Mouse (Mus musculus): ENCODE data around the gene 2310033P09Rik. TPM values are rescaled to one million over a fixed set of nuclear protein-coding genes. Genes with fewer than 3 reads are reported as not detected.

The 2310033P09Rik gene
- total RNA-seq (2021), result 27.1 and 29.1 TPM in 2 replicates
- long read RNA-seq, experiment 1, transcript 2310033P09Rik-201 (7 exons, 1,285 nt), result major isoform, 44 of 63 reads
- long read RNA-seq, experiment 1, partial matches to known transcripts, result 10 of 63 reads
- long read RNA-seq, experiment 1, other reads (novel, unspliced or antisense), result 9 of 63 reads
- long read RNA-seq, experiment 2, transcript 2310033P09Rik-201 (7 exons, 1,285 nt), result major isoform, 29 of 38 reads
- long read RNA-seq, experiment 2, partial matches to known transcripts, result 4 of 38 reads
- long read RNA-seq, experiment 2, other reads (novel, unspliced or antisense), result 5 of 38 reads

DNA sequence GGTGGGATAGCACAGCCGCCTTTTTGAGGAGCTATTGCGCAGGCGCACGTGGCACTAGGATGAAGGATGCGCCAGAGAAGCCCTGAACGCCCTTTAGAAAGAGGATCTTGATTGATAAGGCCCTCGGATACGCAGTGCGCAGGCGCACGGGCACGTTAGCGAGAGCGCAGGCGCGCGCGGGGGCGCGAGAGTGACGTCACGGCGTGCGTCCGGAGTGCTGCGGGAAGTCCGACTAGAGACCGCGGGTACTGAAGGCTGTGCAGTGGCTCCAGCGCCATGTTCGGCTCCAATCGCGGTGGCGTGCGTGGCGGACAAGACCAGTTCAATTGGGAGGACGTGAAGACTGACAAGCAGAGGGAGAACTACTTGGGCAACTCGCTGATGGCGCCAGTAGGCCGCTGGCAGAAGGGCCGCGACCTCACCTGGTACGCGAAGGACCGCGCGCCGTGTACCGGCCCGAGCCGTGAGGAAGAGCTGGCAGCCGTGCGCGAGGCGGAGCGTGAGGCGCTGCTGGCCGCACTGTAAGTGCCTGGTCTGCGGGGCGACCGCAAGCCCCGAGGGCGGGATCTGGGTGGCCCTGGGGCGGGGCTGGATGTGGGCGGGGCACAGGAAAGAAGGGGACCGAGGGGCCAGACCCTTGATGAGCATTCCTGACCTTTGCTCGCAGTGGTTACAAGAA, at the start of gene 2310033P09Rik:
TSS of gene 2310033P09Rik (plus strand) at position 169 of the 679 bp plus-strand sequence.
- peak; percentile 96 for DNase-seq

DNA sequence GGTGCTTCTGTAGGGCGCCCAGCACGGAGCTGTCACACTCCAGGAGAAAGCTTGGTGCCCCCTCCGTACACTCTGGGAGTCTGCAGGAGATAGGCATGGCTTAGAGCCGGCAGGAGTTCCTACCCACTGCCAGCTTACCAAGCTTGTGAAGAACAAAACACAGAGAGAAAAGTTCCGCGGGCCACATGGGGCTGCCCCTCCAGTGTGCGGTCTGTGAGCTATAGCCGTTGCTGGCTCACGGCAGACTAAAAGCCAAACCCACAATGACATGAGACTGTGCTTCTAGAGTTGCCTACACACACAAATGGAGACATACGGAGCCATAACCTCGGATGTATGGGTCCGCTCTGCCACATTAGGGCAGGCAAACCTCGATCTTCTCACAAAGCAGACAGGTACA, 49.0 kb upstream of the 2310033P09Rik start:
- DNase-seq, result no peak

DNA sequence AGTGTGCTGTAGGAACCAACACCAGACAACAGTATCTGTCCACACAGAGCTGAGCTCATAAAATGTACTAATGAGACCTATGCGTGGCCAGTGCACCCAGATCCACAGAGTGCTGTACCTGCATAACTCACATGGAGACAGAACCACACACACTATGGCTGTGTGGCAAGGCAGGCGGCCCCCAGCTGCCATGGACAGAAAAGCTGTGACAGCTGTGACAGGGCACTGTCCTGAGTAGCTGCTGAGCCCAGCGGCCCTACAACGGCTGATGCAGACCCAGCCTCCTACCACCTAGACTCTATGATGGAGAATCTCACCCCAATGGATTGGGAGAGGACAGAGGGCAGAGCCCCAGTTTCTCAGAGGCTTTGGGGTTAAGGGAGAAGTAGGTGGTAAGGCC, 48.6 kb upstream of the 2310033P09Rik start:
- no peak for DNase-seq

DNA sequence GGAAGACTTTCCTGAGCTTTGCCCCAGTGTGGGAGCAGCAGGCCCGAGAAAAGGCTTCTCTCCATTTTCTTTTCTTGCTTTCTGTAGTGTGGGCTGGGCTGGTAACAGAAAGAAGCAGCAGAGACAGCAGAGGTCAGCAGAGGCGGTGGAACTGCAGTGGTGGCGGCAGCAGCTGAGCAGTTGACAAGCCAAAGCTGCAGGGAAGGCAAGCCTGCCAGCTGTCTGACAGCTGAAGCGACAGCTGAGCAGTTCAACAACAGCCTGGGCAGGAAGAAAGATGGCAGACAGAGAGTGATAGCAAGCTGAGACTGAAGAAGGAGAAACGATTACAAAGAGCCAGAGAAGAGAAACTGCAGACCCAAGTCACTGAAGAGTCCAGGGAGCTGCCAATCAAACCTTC, 46.7 kb upstream of the 2310033P09Rik start:
- DNase-seq, result no peak

DNA sequence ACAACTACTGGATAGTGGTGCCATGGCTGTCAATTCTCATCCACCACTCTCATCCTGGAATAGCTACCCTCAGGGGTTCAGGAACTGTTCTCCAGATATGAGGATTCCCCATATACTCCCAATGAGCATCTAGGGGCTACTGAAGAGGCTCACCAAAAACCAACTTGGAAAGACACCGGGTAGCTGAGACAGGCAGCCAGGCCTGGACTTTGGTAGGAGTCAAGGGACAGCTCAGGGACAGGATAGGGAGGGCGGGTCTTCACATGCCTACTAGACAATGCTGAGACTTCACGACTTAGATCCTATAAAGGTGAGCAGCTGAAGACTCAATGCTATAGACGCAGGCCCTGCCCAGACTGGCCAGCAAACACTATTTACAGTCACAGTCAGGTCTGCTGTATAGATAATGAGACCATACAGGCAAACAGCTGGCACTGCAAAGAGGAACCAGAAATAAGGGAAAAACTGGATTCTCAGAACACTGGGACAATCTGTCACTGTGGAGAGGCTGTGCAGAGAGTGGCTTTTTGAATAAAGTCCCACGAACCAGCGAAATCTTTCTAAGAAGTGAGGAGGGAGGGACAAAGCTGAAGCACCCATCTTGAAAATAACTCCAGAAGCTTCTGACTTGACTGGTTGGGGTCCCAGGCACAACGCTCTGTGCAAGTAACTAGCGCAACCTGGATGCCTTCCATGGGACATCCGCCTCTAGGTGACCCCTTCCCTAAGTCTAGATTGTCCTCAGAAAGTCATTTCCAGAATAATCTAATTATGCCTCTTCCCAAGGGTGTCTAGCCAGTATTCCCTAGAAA, 45.5 kb upstream of the 2310033P09Rik start:
- DNase-seq, result no peak

DNA sequence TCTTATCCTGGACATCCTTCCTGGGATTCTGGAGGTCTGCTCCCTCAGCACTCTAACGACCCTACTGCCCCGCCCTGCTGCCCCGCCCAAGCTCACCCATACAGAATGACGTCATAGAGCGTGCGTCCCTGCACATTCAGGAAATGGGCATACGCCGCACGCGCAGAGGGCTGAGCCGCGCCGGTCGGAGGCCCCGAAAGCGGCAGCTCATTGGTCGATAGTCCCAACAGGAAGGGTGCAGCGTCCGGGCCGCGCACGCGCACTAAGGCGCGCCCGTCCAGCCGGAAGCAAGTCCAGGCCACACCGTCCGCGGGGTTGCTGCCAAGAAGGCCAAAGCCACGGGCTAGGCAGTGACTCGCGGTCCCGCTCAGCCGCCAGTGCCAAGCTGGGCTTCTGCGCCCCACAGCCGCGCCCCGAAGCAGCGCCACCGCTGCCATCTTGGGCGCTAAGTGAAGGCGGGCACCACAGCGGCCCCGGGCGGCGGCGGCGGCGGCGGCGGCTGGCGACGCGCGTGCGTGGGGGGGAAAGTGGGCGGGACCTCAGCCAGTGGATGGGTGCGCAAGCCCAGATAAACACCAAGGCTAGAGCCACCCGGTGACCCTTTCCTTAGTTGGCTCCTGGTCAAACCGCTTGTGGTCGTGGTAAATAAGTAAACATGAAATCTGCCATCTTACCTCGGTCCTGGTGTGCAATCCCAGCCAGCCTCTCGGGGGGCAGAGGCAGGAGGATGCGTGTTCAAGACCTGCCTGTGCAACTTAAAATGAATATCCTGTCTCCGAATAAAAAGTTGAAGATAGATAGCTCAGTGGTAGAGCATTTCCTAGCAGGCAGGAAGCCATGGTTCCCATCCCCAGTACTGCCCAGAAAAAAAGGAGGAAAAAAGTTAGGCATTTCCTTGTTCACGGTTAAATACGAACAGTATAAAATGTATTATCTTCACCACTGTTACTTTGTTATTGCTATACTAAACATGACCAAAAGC, 44.6 kb upstream of the 2310033P09Rik start, which contains the start of gene Iba57:
TSS of gene Iba57 (minus strand) at position 485 of the 982 bp plus-strand sequence.
- peak; percentile 98 for DNase-seq

DNA sequence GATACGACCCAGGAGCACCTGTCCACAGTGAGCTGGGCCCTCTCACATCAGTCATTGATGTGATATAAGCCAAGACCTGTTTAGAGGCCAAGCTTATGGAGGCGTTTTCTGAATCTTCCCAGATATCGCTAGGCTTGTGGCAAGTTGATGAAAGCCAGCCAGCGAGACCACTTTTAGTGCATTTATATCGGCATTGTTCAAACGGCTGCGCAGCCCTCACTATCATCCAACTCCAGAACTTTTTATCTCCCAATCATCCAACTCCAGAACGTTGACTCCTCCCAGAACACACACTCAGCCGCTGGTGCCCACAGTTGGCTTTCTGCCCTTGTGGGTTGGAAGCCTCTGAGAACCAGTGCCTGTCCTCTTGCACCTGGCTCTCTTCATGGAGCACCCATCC, 43.7 kb upstream of the 2310033P09Rik start:
- no peak for DNase-seq

DNA sequence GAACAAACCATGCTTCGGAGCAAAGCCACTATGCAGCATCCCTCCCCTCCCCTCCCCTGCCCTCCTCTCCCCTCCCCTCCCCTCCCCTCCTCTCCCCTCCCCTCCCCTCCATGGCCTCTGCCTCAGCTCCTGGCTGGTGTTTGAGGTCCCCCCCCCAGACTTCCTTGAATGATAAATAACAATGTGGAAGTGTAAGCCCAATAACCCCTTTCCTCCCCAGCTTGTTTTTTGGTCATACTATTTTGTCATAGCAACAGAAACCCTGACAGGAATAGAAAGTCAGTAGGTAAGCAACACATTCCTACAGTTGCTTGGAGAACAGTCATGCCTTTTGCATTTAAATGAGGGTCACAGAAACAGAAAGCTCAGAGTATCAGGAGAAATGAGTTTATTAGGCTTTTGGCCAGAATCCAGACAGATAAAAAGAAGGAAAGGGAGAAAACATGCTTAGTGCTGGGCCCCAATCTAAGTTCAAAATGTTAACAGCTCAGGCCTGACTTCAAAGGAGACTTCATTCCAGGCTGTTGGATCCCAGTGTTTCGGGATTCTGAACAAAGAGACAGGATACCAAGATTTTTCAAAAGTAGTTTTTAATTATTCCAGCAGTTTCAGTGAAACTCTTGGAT, 42.4 kb upstream of the 2310033P09Rik start:
- DNase-seq, result no peak

DNA sequence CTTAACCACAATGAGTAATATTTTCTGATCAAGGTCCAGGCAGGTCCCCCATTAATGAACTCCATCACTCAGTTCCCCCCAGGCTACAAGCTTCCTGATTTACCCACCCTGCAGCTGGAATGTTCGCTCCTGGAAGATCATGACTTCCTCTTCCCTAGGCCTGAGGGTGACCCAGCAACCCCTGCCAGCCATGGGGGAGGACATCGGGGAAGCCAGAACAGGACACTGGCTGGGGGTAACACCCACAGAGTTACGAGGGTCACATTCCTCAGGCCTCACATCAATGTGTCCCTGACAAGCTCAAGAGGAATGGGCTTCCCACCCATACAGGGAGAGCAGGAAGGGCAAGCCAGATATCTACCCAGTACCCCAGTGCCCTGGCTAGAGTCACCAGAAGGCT, 38.3 kb upstream of the 2310033P09Rik start:
- DNase-seq, result no peak

DNA sequence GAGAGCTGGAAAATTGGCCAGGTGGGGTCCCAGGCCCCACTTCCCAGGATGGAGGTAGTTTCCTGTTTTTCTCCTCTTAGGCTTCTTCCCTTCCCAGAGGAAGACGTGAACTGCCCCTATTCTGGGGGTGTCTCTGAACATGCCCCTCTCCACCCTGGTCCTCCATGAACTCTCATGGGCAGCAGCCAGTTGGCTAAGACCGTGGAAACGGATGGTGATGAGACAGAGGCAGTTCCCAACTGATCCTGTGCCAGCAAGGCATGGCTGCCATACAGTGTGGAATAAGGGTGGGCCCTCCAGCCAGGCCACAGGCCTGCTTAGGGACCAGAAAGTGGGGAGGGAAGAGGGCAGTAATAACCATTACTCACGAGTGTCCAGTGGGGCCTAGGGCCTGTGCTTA, 37.6 kb upstream of the 2310033P09Rik start:
- no peak for DNase-seq

DNA sequence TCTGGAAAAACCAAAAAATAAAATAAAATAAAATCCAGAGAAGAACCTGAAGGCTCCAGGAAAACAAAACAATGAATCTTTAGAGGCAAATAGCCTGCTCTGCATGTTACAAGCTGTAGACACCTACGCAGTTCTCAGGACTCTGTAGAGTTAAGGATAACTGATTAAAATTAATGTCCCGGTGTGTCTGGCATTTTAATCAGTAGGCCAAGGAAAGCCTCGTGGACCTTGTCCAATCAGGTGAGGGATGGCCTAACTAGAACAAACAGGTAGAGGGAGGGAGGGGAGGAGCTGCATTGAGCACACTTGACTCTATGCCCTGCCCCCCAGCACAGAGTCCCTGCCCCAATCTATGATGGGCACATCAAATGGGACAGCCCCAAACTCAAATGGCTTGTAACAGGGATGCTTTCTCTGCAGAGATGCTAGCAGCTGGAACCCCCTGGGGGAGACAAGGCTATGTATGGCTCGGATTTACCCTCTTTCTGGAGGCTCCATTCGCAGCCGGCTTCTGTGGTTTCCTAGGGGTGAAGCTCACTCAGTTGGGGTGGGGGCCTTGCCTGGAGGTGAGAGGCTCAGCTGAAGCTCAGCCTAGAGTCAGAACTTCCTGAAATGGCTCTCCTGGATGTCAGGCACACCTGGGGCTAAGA, 33.8 kb upstream of the 2310033P09Rik start:
- DNase-seq, result no peak

DNA sequence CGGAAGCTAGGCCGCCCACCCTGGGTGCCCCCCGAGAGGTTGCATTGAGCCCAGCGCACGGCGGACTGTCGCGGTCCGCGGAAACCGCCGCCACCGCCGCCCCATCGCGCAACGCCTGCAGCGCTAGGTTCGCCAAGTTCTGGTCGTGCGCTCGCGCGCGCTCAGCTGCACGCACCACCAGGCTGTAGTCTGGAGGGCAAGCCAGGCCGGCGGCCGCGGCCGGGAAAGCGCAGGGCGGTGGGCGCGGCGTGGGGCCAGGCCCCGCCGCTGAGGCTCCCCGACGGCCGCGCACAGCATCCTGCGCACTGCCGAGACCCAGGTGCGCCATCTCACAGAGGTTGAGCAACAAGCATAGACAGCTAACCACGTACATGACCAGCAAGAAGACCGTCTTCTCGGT, 31.6 kb upstream of the 2310033P09Rik start:
- no peak for DNase-seq

DNA sequence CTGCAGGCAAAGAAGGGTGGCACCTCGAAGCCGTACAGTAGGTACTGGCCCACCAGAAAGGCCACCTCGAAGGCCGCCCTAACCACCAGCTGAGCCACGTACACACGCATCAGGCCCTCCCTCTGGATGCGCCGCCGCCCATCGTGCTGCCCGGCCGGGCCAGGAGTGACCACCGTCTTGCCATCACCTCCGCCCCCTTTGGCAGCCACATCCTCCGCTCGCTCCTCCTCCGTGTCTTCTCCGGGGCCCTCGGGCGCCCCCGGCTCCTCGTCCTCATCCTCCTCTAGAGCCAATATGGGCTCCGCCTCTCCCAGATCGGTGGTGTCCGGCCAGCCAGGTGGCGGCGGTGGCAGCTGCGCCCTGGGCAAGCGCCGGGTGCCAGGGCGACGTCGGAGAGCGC, 31.2 kb upstream of the 2310033P09Rik start:
- no peak for DNase-seq

DNA sequence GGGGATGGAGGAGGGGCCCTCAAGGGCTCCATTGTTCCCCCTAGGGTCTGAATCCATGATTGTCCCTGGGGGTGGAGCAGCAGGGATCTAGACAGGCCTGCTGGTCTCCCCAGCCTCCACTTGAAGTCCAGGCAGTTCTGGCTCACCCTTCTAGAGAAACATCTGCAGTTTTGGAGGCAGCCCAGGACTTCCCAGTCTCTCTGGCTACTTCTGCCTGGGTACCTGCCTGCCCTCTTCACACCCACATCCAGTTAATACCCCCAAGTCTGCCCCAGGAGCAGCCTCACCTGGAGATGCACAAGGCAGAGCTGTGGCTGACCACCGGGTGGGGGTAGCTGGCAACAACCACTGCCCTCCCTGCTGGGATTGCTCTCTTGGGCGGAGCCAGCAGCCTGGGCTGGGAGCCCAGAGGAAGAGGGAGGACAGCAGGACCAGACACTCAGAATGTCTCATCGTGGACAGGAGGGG, 25.2 kb upstream of the 2310033P09Rik start, which contains the start of gene Gjc2:
TSS of gene Gjc2 (minus strand) at position 350 of the 468 bp plus-strand sequence.
- peak; percentile 78 for DNase-seq

DNA sequence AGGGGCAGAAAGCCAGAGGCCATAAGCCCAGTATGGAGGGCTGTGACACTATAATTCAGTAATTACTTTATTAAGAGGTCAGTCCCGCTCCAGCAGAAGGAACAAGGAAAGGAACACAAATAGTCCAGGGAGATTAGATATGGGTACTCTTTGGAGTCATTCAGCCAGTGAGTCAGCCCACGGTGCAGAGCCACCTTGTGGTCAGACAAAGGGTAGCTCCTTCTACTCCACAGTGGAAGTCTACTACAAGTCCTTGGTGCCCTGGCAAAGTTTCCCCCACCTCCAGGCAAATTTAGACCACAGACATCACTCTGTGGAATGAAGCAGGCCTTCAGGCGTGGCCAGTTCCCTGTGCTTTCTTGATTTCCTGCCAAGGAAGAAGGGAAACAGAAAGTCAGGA, 24.3 kb upstream of the 2310033P09Rik start:
- peak; percentile 76 for DNase-seq

DNA sequence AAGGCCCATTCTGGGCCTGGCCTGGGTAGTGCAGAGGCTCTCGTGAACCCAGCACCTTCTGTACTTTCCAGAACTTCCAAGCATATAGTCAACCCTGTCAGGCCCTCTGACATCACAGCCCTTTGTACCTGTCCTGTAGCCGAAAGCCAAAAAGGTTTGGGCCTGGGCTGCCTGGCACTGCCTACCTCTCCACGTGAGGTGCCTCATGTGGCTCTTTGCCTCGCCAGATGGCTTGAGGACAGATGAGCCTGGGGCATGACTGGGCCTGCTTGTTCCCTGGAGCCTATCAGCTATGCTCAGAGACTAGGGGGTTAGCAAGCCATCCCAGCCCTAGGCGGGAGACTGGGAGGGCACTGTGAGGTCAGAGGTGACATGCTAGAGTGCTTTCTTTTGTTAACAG, 22.6 kb upstream of the 2310033P09Rik start:
- no peak for DNase-seq

DNA sequence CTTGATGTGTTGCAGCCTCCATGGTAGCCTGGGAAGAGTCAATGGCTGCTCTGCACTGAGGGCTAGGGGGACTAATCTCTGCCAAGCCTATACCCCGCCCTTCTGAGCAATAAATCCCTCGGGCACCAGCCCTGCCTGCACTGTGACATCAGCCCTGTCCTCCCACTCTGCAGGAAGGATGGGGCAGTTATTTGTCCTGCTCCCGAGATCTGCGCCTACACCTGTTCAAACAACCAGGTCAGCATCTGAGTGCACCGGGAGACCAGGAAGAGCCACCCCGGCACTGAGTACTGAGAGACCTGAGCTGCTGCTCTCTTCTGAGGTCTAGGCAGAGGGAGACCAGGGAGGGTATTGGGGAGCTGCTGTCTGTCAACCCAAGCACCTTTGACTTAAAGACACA, 20.4 kb upstream of the 2310033P09Rik start:
- DNase-seq, result no peak

DNA sequence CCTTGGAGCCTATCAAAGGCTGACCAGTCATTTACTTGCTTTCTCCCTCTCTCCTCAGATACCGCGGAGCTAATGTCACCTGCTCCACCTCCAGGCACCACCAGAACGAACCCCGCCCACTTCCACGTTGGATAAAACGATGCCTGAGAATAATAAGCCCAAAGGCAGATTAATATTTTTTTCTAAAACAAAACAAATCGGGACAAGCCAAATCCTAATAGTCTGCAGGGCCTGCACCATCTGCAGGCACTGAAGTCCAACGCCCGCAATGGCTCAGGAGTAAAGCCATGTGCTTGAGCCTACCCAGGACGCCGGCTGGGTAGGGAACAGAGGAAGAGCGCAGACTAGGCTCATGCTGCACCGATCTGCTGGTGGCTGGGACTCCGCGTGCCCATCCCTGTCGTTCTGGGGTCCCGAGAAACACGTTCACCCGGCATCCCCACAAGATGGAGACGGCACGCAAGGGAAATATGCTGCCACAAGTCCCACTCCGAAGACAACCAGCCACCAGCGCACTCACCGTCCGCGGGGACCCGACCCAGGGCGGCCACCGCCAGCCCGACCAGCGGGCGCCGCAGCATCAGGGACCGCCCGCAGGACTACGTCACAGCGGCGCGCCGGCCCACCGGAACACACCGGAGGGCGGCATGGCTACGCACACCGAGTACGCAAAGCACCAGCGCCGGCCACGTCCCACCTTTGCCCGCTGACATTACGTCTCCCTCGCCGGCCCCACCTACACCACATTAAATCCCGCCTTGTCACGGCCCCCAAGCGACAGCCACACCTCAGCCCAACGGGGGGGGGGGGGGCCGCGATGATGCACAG, 16.7 kb upstream of the 2310033P09Rik start:
- DNase-seq, result peak; percentile 95

DNA sequence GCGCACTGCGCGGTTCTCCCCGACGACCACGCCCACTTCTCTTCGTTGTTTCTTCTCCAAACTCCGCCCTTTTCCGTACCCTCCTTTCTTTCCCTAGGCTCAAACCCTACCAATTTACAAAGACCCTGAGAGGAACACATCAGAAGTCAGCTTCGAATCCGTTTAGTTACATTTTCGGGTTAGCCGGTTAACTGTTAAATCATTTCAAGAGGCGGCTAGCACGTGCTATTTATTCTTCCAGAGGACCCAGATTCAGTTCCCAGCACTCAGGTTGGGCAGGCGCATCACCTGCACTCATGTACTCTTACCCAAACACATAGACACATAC, 16.1 kb upstream of the 2310033P09Rik start, which contains the start of gene Guk1:
TSS of gene Guk1 (minus strand) at position 154 of the 328 bp plus-strand sequence.
- no peak for DNase-seq

DNA sequence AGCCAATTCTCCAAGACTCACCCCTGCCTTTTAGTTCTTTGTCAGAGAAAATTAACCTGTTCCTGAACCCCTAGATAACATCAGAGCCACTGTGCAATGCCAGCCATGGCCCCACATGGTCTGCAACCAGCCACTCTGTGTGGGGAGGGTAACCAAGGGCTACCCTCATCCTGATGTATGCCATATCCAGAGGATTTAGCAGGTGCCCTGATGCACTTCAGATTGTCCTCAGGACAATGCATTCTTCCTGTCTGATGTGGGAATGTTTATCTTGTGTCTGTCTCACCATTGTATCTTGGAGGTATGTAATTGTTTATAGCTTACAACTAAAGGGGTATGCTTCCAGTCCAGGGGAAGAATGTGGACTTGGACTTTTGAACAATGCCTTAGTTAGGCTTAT, 11.9 kb upstream of the 2310033P09Rik start:
- no peak for DNase-seq

Data from adrenal gland, postnatal 14 days (tissue).